Mouse (Mus musculus) frontal cortex, postnatal 14 days (tissue): ENCODE data around the gene Nono.
A peak's percentile ranks its signal among the peaks of the same experiment; 100 is the strongest.

Source experiments
- DNase-seq, 2 experiments: peaks; one replicate each; pipeline ENCODE4 v3.0.0; 2022; ENCODE audit warnings: low spot score in 2 of 2

Nono gene

GRCm38 (mm10) chrX:101429142-101429949, at the start of gene Nono:
TSS of gene Nono (plus strand) at chrX:101429318.
- DNase-seq, result peak; percentile 67 to 86

- no peak for DNase-seq
Observed at GRCm38 (mm10) chrX:101379744-101380143, 49.4 kb upstream of the Nono start.

GRCm38 (mm10) chrX:101383455-101383854, 45.7 kb upstream of the Nono start:
- DNase-seq, result no peak

- DNase-seq, result no peak
Observed at GRCm38 (mm10) chrX:101384439-101385137, 44.5 kb upstream of the Nono start.

GRCm38 (mm10) chrX:101386222-101386621, 42.9 kb upstream of the Nono start:
- no peak for DNase-seq

- no peak for DNase-seq
Observed at GRCm38 (mm10) chrX:101388866-101389537, 40.1 kb upstream of the Nono start.

GRCm38 (mm10) chrX:101394341-101394740, 34.8 kb upstream of the Nono start:
- no peak for DNase-seq

GRCm38 (mm10) chrX:101396459-101396858, 32.7 kb upstream of the Nono start:
- no peak for DNase-seq

- peak in 1 of 2 experiments; percentile 23 for DNase-seq
Observed at GRCm38 (mm10) chrX:101418946-101419724, 10.0 kb upstream of the Nono start.

- DNase-seq, result peak; percentile 78 to 79
Observed at GRCm38 (mm10) chrX:101419725-101420699, 9.1 kb upstream of the Nono start.

GRCm38 (mm10) chrX:101420700-101421095, 8.4 kb upstream of the Nono start, which contains the start of gene Zmym3:
TSS of gene Zmym3 (minus strand) at chrX:101420849.
- DNase-seq, result no peak

- DNase-seq, result no peak
Observed at GRCm38 (mm10) chrX:101423462-101423861, 5.7 kb upstream of the Nono start.

GRCm38 (mm10) chrX:101427774-101428173, 1.3 kb upstream of the Nono start:
- no peak for DNase-seq

- no peak for DNase-seq
Observed at GRCm38 (mm10) chrX:101428785-101429141, 355 bp upstream of the Nono start.

- no peak for DNase-seq
Observed at GRCm38 (mm10) chrX:101429976-101430375, 858 bp downstream of the Nono start.

- no peak for DNase-seq
Observed at GRCm38 (mm10) chrX:101448886-101449475, 19.9 kb downstream of the Nono start, which contains the start of gene Itgb1bp2. TSS of gene Itgb1bp2 (plus strand) at chrX:101449088.

- DNase-seq, result no peak
Observed at GRCm38 (mm10) chrX:101451147-101451546, 22.0 kb downstream of the Nono start.

- DNase-seq, result no peak
Observed at GRCm38 (mm10) chrX:101451591-101451990, 22.5 kb downstream of the Nono start.

GRCm38 (mm10) chrX:101472202-101472601, 43.1 kb downstream of the Nono start:
- DNase-seq, result no peak
